In genomic region chr14:107687261-107688019, GRCm38 (mm10) we compare ENCODE assay signal across 14 mouse cellular contexts.
A peak's percentile ranks its signal among the peaks of the same experiment; 100 is the strongest.
DNase-seq lines count a peak whose midpoint lies in the region; ATAC-seq and TF ChIP-seq lines count a peak whose summit lies in the region.
"Had no signal": no experiment of that assay in that cellular context is flagged by ENCODE, and none has a peak within 500 bp of the region (broad histone marks: within the 10 kb centered on the region; RNA-seq: fewer than 3 reads in every experiment).

No protein-coding gene starts in this region.

- no peak overlapping the region for H3K9ac ChIP-seq in midbrain, postnatal 0 days (replicated peaks; ENCODE audit: low read length, poor library complexity, severe bottlenecking)
- H3K9ac ChIP-seq: embryonic facial prominence, embryonic 13.5 days had no signal

- H3K4me2 ChIP-seq in midbrain, postnatal 0 days (ENCODE audit: low read depth, low read length, poor library complexity, severe bottlenecking): no peak overlapping the region
- H3K4me2 ChIP-seq: embryonic facial prominence, embryonic 13.5 days had no signal

- H3K27ac ChIP-seq in midbrain, postnatal 0 days (ENCODE audit: low read depth, low read length): no peak overlapping the region
- H3K27ac ChIP-seq: embryonic facial prominence, embryonic 13.5 days had no signal

- TF ChIP-seq CTCF in midbrain, postnatal 0 days (IDR thresholded peaks at IDR 0.05): no peak

- no peaks in the 10 kb centered on the region for H3K4me1 ChIP-seq in midbrain, postnatal 0 days (ENCODE audit: insufficient read depth, low read length)
- H3K4me1 ChIP-seq: embryonic facial prominence, embryonic 13.5 days had no signal

- 91% methylated on average over 3 of the region's 3 CpGs for WGBS in midbrain, postnatal 0 days

- ATAC-seq in midbrain, postnatal 0 days (ENCODE audit: low FRiP score): no peak

- H3K36me3 ChIP-seq in midbrain, postnatal 0 days (ENCODE audit: insufficient read depth, low read length): no peaks in the 10 kb centered on the region
- H3K36me3 ChIP-seq: embryonic facial prominence, embryonic 13.5 days had no signal

- peak; percentile 64 for DNase-seq in cerebellum, adult 11 months
- peak; percentile 91 for DNase-seq in cerebellum, adult 9-10 months
- peak; percentile 42 to 52 for DNase-seq in layer of hippocampus, adult 8-10 months (ENCODE audit: low spot score in 2 of 2)
- DNase-seq in right cerebral cortex, adult 2 months (ENCODE audit: low spot score in 2 of 2): peak; percentile 27 to 35
- no peak for DNase-seq in B cell, adult 2 months
- no peak for DNase-seq in spleen, adult 12 weeks (ENCODE audit: low spot score)
- no peak for DNase-seq in midbrain, postnatal 0 days (ENCODE audit: low spot score)
- DNase-seq: gastrocnemius, postnatal 14 days; kidney, postnatal 14 days; liver; midbrain, embryonic 14.5 days; spleen, adult 18-20 months; thymus, postnatal 25 days had no signal

- no peaks in the 10 kb centered on the region for H3K27me3 ChIP-seq in midbrain, postnatal 0 days (ENCODE audit: insufficient read depth, low read length)
- H3K27me3 ChIP-seq: embryonic facial prominence, embryonic 13.5 days had no signal

- H3K9me3 ChIP-seq in midbrain, postnatal 0 days (ENCODE audit: low read length): no peaks in the 10 kb centered on the region
- H3K9me3 ChIP-seq: embryonic facial prominence, embryonic 13.5 days had no signal

- H3K4me3 ChIP-seq in midbrain, postnatal 0 days (ENCODE audit: low read depth, low read length): no peak overlapping the region
- H3K4me3 ChIP-seq: embryonic facial prominence, embryonic 13.5 days had no signal

Comparison
In these comparisons a context has a peak if more than half of its experiments do, and no peak if none do; other contexts are left out.
1. DNase-seq: peak in cerebellum, adult 11 months (single experiment), cerebellum, adult 9-10 months (single experiment), layer of hippocampus, adult 8-10 months (2 of 2) and right cerebral cortex, adult 2 months (2 of 2); none in B cell, adult 2 months (0 of 2), spleen, adult 12 weeks (single experiment) and midbrain, postnatal 0 days (single experiment).